Mouse (Mus musculus) stomach, embryonic 15.5 days (tissue): ENCODE data around the gene Tmem101. TPM values are rescaled to one million over a fixed set of nuclear protein-coding genes. Genes with fewer than 3 reads are reported as not detected.

Source experiments
- ATAC-seq: fragments of 200-750 bp; cut with Nextera tagmentation; 2 replicates; pipeline ENCODE4 v1.8.0; 2017; ENCODE audit warnings: low read depth, moderate number of reproducible peaks, moderate TSS enrichment; ENCODE audit not compliant: insufficient read depth, low FRiP score
- H3K27ac ChIP-seq: fragments of 300-500 bp; sonication (generic); 2 replicates; pipeline ENCODE4 v1.5.1; 2015; ENCODE audit warnings: mild to moderate bottlenecking, inconsistent platforms
- H3K27me3 ChIP-seq: fragments of 300-500 bp; sonication (generic); replicated peaks from 2 replicates; pipeline ENCODE4 v1.6.1; 2015; ENCODE audit warnings: inconsistent platforms
- H3K36me3 ChIP-seq: fragments of 300-500 bp; sonication (generic); 2 replicates; pipeline ENCODE4 v1.6.1; 2015; ENCODE audit warnings: inconsistent platforms
- H3K4me1 ChIP-seq: fragments of 300-500 bp; sonication (generic); 2 replicates; pipeline ENCODE4 v1.6.1; 2015; ENCODE audit warnings: inconsistent platforms
- H3K4me2 ChIP-seq: fragments of 300-500 bp; sonication (generic); 2 replicates; pipeline ENCODE4 v1.6.1; 2015; ENCODE audit warnings: mild to moderate bottlenecking, inconsistent platforms
- H3K4me3 ChIP-seq: fragments of 300-500 bp; sonication (generic); replicated peaks from 2 replicates; pipeline ENCODE4 v1.5.1; 2015; ENCODE audit warnings: inconsistent platforms
- H3K9ac ChIP-seq: fragments of 300-500 bp; sonication (generic); 2 replicates; pipeline ENCODE4 v1.6.1; 2015; ENCODE audit warnings: inconsistent platforms
- H3K9me3 ChIP-seq: fragments of 300-500 bp; sonication (generic); 2 replicates; pipeline ENCODE4 v1.6.1; 2016; ENCODE audit warnings: inconsistent platforms
- WGBS: fragments of 180-500 bp; shearing (Covaris S2); methylation state at CpG from one replicate; pipeline ENCODE4 v1.1.7; 2015; 5-methylcytosine and 5-hydroxymethylcytosine counted together
- polyA plus RNA-seq: library from polyadenylated mRNA; unstranded; fragments of >200 nt; fragmentation: Nextera tagmentation; extraction: Ambion mirVana; gene quantifications from 2 replicates; pipeline ENCODE4 v1.2.1, GENCODE M21; 2015

Gene Tmem101
- polyA plus RNA-seq, 1 experiment from 2014 or later: 28.3 TPM

DNA sequence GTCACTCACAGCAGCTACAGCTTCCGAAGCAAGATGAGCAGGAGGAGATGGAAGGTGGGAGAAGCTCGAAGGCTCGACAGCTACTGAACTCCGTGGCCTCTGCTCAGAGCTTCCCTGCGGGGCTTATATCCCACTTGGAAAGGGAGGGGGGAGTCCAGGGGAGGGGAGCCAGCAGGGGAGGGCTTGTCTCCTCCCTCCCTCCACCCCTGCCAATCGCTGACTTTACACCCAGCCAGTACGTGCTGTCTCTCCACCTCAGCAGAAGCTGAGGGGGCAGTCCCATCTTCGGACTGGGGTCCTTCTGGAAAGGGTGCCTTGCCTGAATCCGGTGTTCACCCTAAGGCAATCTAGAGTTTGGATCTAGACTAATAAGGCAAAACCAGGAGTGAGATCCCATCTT, 48.5 kb downstream of the Tmem101 start, which contains the start of gene Pyy:
Pyy (minus strand) TSS at position 101 of the 400 bp plus-strand sequence.
- Histone ChIP-seq H3K36me3 (no peaks in the 10 kb centered on the region), H3K27ac (no peak within 1 kb of the TSS), H3K27me3 (peaks cover 56% of the 10 kb centered on the region), H3K9me3 (no peaks in the 10 kb centered on the region), H3K9ac (no peak within 1 kb of the TSS), H3K4me2 (peak within 1 kb of the TSS; percentile 43), H3K4me1 (peaks cover 5% of the 10 kb centered on the region; the same call in 1 of the 2 replicates), H3K4me3 (peak within 1 kb of the TSS; percentile 19)
- WGBS: 14% methylated on average over 9 of the region's 9 CpGs
- no peak for ATAC-seq

- Histone ChIP-seq H3K36me3 (no peaks in the 10 kb centered on the region), H3K9me3 (no peaks in the 10 kb centered on the region), H3K27ac (no peak overlapping the region), H3K27me3 (peaks cover 56% of the 10 kb centered on the region), H3K9ac (no peak overlapping the region), H3K4me3 (peak overlapping the region; percentile 19), H3K4me1 (peaks cover 9% of the 10 kb centered on the region; the same call in 1 of the 2 replicates), H3K4me2 (peak overlapping the region; percentile 43)
- ATAC-seq: no peak
- WGBS: 3% methylated on average over 21 of the region's 21 CpGs
Measured at GRCm38 (mm10) chr11:102106911-102107310, 49.3 kb downstream of the Tmem101 start.

Other genes with a start within 250 kb of the Tmem101 start
- gene Sost, start 189.4 kb downstream of the Tmem101 start, polyA plus RNA-seq: 0.08 and 0.10 TPM in 2 replicates
- gene Cfap97d1, start 172.1 kb downstream of the Tmem101 start, polyA plus RNA-seq: not detected in 2 replicates
- gene Dusp3, start 169.4 kb downstream of the Tmem101 start, polyA plus RNA-seq: 22.5 and 25.0 TPM in 2 replicates
- gene Mpp3, start 127.9 kb downstream of the Tmem101 start, polyA plus RNA-seq: 7.2 and 9.0 TPM in 2 replicates
- 2.0 and 2.2 TPM in 2 replicates for gene Cd300lg, start 114.9 kb downstream of the Tmem101 start, polyA plus RNA-seq
- gene Mpp2, start 67.9 kb downstream of the Tmem101 start, polyA plus RNA-seq: 6.8 and 8.8 TPM in 2 replicates
- 4.8 and 7.6 TPM in 2 replicates for gene Ppy, start 55.1 kb downstream of the Tmem101 start, polyA plus RNA-seq
- 65.1 and 89.6 TPM in 2 replicates for gene Pyy, start 48.6 kb downstream of the Tmem101 start, polyA plus RNA-seq
- 6.2 and 6.5 TPM in 2 replicates for gene Nags, start 10.9 kb downstream of the Tmem101 start, polyA plus RNA-seq
- gene Lsm12, start 28.9 kb upstream of the Tmem101 start, polyA plus RNA-seq: 110 and 112 TPM in 2 replicates
- gene G6pc3, start 33.2 kb upstream of the Tmem101 start, polyA plus RNA-seq: 29.6 and 32.1 TPM in 2 replicates
- 68.7 and 71.3 TPM in 2 replicates for gene Hdac5, start 73.8 kb upstream of the Tmem101 start, polyA plus RNA-seq
- gene BC030867, start 92.5 kb upstream of the Tmem101 start, polyA plus RNA-seq: 11.4 and 11.7 TPM in 2 replicates
- gene Asb16, start 112.3 kb upstream of the Tmem101 start, polyA plus RNA-seq: 0.09 TPM in 1 of 2 replicates, not detected in the other
- gene Tmub2, start 128.5 kb upstream of the Tmem101 start, polyA plus RNA-seq: 47.8 and 51.9 TPM in 2 replicates
- 14.5 and 14.8 TPM in 2 replicates for gene Atxn7l3, start 140.2 kb upstream of the Tmem101 start, polyA plus RNA-seq
- gene Ubtf, start 163.3 kb upstream of the Tmem101 start, polyA plus RNA-seq: 82.7 and 83.0 TPM in 2 replicates
- 31.8 and 68.8 TPM in 2 replicates for gene Slc4a1, start 209.8 kb upstream of the Tmem101 start, polyA plus RNA-seq
- gene Rundc3a, start 237.0 kb upstream of the Tmem101 start, polyA plus RNA-seq: 8.8 and 9.2 TPM in 2 replicates